Mouse (Mus musculus) adrenal gland (tissue): ENCODE measurements around the gene Tnpo2.

Source experiments
- intact Hi-C: fragments of 180-260 bp; cut with DNase I; formaldehyde crosslinking; loops from one replicate; pipeline ENCODE4 v1.15.1; 2025
- long read RNA-seq, 2 experiments: library from polyadenylated mRNA; unstranded; transcript quantifications; one replicate each; pipeline ENCODE4 v2.0.0; 2020; ENCODE audit warnings: borderline replicate concordance in 1 of 2; ENCODE audit not compliant: insufficient replicate concordance in 1 of 2

Gene Tnpo2
- long read RNA-seq, experiment 1, partial matches to known transcripts = 0 of 6 reads
- long read RNA-seq, experiment 1, other reads (novel, unspliced or antisense) = 6 of 6 reads
- long read RNA-seq, experiment 2 = 0 reads

DNA sequence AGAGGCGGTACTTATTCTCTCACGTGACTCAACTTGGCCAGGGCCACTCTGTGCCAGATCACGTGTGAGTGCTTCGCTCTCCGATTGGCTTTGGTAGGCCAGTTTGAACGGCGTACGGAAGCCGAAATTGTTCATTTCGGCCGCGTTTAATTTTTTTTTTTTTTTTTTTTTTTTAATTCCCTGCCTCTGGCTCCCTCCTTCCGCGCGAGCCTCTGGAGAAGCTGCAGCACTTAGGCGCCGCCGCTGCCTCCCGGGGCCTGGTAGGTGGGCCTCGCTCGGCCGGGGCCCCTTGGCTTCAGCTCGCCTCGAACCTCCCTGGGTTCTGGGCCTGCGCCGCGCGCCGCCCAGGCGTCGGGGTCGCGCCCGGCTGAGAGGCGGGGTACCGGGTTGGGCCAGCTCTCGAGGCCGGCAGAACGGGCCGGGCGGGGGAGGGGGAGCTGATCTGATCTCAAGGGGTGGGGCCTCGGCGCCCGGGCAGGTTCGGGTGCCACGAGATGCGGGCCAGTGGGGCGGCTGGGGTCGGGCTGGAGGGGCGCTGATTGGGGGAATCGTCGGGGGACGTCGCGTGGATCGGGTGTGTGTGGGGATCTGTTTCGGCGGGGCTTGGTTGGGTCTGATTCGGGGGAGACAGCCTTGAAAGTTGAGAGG lies at the start of gene Tnpo2:
Tnpo2 (plus strand) TSS at position 198 of the 648 bp plus-strand sequence.
- intact Hi-C loops = loop anchor here (5.0 kb wide), 1 partner anchor 35 kb away; the partner anchor contains the start of gene Dhps

DNA sequence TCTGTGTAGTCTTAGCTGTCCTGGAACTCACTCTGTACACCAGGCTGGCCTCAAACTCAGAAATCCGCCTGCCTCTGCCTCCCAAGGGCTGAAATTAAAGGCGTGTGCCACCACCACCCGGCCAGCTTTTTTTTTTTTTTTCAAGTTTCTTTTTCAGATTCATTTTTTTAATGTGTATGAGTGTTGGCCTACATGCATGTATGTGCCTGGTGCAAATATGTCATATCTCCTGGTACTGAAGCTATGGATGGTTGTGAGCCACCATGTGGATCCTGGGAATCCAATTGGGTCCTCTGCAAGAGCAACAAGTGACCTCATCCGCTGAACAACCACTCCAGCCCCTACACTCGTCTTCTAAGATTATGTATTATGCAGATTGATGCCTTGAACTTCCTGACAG lies 49.3 kb upstream of the Tnpo2 start:
- intact Hi-C loops = no loop called here

DNA sequence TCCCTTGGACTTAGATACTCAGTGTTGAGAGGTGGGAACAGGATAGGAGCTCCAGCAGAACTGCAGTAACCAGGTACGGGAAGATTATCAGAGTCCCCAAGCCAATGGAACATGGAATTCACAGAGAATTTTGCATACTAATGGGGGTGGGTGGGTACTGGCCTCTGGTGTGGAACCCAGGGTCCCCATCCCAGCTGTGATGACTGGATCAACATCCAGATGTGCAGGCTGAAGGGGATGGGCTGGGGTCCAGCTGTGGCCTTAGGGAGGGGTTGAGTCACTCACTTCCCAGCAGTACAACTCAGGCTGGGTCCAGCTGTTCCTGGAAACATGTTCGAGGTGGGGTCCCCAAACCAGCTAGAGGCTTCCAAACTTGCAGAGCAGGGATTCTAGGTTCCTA lies 48.8 kb upstream of the Tnpo2 start:
- intact Hi-C loops = no loop called here

DNA sequence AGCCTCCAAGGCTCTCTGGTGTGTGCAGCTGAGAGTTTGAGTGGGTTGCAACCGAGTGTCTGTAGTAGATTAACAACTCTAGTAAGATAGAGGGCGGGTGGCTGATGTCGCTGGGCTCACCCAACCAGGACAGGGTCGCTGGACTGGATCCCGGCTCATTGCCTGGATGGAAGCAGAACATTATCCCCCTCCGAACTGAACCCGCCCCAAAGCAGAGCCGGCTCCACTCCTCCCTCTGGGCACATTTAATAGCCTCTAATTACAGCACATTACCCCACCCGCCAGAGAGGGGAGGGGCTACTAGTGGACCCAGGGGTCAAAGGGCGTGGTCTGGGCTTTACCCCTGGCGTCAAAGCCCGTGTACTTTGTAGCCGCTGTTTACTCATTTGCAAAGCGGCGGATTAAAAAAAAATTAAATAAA lies 47.4 kb upstream of the Tnpo2 start:
- intact Hi-C loops = no loop called here

DNA sequence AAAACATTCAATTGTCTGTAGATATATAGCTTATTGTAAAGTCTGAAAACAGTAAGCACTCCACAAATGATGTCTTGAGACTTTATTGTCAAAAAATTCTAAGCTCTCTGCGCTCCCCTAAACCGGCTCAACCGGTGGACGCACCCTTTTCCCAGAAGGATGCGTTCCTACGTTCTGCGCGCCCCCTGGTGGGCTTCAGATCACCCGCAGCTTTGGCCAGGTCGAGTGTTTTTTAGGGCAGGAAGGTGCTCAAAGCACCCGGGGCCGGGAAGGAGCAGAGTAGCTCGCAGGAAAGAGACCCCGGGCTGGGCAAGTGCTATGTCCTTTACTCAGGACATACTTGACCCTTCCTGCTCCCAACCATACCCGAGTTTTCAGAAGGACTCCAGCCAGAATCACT lies 46.9 kb upstream of the Tnpo2 start:
- intact Hi-C loops = loop anchor here (1.0 kb wide), 1 partner anchor 16 kb away; no protein-coding TSS in a partner anchor

DNA sequence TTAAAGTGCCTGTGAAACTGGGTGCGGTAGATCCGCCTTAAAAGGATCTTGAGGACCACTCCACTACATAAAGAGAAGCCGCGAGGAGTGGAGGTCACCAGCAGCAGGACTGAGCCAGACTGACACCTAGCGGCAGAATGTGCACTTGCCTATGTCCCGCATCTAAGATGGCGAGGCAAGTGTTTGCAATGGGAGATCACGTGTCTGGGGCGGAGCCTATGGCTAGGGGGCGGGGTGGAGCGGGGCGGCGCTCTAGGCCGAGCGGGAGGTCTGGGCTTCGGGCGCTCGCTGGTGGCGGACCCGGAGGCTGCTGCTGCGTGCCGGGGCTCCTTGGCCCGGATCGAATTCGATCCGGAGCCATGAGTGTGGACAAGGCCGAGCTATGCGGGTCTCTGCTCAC lies 46.4 kb upstream of the Tnpo2 start, which contains the start of gene Hook2:
Hook2 (plus strand) TSS at position 255 of the 400 bp plus-strand sequence.
- intact Hi-C loops = loop anchor here (1.0 kb wide), 1 partner anchor 16 kb away; no protein-coding TSS in a partner anchor

DNA sequence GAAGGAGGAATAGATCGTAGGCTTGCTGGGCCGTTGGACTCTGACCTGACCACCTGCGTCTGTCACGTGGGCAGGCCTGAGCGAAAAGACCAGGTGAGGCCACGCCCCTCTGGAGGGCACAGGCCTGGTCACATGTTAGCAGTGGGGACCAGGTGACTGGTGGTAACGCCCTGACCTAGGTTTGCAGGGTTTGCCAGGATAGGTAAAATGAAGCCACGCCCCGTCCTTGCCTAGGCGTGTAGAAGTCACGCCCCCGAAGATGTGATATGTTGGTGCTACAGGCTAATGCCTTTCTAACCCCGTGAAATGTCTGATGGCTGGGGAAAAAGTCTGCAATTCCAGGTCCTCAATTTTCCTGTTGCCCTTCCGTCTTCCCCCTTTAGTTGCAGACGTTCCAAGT lies 45.9 kb upstream of the Tnpo2 start:
- intact Hi-C loops = loop anchor here (1.0 kb wide), 1 partner anchor 17 kb away; no protein-coding TSS in a partner anchor

DNA sequence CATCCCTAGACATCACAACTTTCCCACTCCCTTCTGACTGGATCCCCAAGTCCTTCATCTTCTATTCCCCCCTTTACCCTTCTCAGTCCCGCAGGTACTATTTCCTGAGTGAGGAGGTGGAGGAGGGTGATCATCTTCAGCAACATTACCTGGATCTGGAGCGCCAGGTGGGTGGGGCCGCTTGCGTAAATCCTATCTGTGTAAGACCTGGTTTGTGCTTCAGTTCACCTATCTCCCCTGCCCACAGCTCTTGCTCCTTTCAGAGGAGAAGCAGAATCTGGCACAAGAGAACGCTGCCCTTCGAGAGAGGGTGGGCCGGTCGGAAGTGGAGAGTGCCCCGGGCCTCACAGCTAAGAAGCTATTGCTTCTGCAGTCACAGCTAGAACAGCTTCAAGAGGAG lies 42.3 kb upstream of the Tnpo2 start:
- intact Hi-C loops = no loop called here

DNA sequence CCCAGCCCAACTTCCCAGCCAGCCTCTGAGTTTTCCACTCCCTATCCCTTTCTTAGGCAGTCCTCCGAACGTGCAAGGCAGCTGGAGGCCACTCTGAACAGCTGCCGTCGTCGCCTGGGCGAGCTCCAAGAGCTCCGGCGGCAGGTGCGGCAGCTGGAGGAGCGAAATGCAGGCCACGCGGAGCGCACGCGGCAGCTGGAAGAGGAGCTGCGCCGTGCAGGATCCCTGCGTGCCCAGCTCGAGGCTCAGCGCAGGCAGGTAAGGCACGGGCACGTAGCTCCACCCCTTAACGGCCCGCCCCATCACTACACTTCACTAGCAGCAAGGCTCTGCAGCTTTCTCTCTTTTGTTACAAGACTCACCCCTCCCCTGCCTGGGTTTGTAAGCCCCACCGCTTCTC lies 41.0 kb upstream of the Tnpo2 start:
- intact Hi-C loops = loop anchor here (5.0 kb wide), 1 partner anchor 68 kb away; no protein-coding TSS in a partner anchor

DNA sequence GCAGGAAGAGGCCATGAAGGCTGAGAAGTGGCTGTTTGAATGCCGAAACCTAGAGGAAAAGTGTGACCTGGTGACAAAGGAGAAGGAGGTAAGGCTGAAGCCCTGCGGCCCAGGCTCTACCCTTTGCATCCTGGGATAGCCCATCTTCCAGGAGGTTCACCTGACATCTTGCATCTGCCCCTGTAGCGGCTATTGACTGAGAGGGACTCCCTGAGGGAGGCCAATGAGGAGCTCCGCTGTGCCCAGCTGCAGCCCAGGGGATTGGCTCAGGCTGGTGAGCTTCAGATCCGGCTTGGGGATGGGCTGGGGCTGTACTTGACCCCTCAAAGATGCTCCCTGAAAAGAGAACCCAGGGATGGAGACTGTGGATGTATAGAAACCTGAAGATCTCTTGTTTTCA lies 39.7 kb upstream of the Tnpo2 start:
- intact Hi-C loops = loop anchor here (5.0 kb wide), 1 partner anchor 70 kb away; no protein-coding TSS in a partner anchor

DNA sequence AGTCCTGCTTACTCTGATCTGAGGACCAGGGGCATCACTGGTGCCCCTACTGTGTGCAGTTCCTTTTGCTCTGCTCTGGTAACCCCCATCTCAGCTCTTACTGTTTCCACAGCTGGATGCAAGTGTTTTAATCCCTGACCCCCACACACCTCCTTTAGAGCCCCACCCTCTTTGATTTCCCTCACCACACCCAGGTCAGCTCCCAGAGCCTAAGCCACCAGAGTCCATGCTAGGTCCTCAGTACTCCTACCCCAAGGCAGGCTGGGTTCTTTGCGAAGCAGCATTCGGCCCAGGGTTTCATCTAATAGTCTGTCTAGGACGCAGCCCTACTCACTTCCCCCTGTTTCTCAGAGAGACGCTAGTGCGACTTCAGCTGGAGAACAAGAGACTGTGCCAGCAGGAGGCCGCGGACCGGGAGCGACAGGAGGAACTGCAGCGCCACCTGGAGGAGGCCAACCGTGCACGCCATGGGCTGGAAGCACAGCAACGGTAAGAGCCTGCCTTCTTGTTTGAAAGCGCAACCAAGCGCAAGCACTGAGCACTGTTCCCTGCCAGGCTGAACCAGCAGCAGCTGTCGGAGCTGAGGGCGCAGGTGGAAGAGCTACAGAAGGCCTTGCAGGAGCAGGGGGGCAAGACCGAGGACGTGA lies 38.9 kb upstream of the Tnpo2 start:
- intact Hi-C loops = loop anchor here (5.0 kb wide), 1 partner anchor 70 kb away; no protein-coding TSS in a partner anchor

DNA sequence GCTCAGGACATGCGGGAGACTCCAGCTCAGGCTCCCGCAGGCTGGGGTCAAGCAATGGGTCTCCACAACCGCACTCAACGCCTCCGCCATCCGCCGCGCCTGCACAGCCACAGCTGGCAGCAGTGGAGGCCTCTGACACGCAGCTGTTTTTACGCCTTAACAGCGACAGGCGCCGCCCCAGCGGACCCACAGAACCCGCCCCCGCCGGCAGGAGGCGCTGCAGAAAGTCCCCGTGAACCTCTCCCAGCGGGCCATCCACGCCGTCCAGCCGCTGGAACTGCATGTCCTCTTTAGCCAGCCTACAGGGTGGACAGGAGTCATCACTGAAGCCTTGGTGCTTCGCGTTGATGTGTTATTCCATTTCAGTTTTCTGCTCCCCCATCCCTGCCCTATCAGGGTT lies 29.0 kb upstream of the Tnpo2 start:
- intact Hi-C loops = no loop called here

DNA sequence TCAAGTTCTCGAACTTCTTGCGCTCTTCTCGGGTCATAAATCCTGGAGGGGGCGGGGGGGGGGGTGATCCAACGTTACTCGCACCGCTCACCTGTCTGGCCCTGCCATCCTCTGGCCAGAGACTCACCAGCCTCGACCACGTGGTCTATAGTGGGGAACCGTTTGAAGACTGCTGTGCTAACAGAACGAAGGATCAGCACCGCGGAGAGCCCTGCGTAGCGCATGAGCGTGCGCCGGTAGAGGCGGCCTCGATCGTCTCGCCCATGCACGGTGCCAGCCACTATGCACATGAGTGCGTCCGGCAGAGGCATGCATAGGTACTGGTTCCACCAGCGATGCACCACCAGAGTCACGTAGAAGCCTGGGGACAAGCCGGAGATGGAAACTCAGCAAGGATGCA lies 25.5 kb upstream of the Tnpo2 start:
- intact Hi-C loops = no loop called here

DNA sequence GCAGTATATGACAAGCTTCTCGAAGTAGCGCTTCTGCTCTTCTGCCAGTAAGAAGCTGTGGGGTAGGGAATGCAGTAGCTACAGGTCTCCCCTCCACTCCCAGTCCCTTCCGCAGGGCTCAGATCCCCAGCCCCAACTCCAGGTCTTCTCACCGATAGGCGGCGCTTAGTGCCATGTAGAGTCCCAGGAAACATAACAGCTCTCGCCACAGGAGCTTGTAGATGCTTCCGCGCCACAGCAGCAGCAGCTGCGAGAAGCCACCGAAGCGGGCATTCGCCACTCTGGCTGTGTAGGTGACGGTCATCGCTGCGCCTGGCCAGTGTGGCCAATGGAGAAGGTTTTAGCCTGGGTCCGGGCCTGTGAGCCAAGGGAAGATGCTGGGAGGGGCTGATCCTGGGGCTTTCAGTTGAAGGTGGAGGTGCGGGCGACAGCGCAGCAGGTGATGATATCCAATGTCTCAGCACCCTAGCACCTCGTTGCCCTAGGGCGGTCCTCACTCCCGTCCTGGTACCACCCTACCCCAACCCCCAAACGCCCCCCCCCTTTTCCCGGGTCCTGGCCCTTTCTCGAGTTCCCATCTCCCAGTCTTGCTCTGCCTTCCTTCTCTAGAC lies 23.4 kb upstream of the Tnpo2 start:
- intact Hi-C loops = no loop called here

DNA sequence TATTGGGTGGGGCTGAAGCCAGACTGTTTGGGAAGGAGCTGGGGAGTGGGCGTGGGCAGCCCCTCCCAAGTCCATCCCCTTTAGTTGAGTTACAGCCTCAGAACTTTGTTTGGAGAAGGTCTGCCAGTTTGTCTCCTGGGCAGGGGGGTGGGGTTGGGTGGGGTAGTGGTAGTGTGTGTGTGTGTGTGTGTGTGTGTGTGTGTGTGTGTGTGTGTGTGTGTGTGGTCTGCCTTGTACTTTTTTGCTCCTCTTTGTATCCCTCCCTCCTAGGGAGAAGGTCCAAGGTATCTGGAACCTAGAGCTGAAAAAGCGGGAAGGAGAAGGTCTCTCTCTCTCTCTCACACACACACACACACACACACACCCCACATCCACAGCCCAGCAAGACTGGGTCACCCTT lies 22.3 kb upstream of the Tnpo2 start, which contains the start of gene Best2:
Best2 (minus strand) TSS at position 101 of the 400 bp plus-strand sequence.
- intact Hi-C loops = no loop called here

DNA sequence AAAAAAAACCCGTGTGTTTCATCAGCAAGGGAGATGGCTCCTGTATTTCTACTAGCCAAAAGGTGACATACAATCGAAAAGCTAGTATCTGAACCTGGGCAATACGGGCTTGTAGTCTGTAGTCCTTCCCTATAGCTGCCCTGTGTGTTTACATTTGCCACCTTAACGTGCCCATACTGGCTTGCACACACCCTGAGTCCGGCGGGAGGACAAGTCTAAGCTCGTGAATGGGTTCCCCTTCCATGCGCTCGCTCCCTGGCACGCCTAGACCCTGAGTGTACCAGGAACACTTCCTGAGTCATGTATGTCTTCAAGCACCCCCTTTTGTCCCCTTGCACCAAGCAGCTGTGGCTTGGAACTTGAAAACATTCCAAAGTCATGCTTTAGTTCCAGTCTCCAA lies 20.0 kb upstream of the Tnpo2 start:
- intact Hi-C loops = no loop called here

DNA sequence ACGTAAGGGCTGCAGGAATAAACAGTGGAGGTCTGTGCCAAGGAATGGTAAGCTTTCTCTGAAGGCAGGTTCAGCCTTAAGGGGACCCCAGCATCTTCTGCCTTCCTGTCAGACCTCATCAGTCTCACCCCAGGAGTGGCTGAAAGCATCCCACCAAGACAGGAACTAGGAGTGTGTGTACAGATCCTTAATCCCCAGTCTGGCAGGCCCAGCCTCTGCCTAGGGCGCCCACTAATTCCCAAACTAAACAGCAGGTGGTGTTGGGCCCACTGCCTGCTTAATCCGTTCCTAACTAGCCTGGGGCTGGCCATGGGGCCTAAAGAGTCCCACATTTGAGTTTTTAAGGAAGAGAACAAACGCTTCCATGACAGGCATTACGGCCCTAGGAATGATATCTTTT lies 19.5 kb upstream of the Tnpo2 start:
- intact Hi-C loops = no loop called here

DNA sequence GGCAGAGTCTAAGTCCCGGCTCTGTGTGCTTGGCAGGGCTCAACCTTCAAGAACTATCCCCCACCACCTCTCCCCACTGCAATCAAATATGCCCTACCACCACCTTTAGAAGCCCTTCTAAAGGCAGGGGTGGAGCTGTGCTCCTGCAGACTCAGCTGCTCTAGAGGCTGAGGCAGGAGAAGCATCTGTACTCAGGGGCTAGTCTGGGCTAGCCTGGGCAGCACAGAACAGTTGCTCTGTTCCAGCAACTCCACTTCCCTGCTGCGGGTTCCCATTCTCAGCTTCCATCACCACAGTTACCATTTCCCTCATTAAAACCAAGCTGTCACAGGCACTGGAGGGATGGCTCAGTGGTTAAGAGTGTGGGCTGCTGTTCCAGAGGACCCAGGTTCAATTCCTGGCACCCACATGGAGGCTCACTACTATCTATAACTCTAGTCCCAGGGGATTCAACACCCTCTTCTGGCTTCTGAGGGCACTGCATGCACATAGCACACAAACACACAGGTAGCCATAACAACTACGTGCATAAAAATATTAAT lies 15.1 kb upstream of the Tnpo2 start:
- intact Hi-C loops = no loop called here

DNA sequence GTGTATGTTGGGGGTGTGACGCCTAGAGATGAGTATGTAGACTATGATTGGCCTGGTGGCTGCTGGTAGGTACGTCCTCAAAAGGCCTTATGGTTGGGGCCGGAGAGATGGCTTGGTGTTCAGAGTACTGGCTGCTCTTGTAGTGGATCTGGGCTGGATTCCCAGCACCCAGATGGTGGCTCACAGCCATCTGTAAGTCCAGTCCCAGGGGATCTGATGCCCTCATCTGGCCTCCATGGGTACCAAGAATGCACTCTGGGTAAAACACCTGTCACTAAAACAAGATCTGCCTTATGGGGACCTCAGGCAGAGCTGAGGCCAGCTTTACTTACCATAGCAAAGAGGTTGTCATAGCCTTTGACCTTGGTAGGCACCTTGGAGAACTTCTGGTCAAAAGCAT lies 12.9 kb upstream of the Tnpo2 start:
- intact Hi-C loops = no loop called here

DNA sequence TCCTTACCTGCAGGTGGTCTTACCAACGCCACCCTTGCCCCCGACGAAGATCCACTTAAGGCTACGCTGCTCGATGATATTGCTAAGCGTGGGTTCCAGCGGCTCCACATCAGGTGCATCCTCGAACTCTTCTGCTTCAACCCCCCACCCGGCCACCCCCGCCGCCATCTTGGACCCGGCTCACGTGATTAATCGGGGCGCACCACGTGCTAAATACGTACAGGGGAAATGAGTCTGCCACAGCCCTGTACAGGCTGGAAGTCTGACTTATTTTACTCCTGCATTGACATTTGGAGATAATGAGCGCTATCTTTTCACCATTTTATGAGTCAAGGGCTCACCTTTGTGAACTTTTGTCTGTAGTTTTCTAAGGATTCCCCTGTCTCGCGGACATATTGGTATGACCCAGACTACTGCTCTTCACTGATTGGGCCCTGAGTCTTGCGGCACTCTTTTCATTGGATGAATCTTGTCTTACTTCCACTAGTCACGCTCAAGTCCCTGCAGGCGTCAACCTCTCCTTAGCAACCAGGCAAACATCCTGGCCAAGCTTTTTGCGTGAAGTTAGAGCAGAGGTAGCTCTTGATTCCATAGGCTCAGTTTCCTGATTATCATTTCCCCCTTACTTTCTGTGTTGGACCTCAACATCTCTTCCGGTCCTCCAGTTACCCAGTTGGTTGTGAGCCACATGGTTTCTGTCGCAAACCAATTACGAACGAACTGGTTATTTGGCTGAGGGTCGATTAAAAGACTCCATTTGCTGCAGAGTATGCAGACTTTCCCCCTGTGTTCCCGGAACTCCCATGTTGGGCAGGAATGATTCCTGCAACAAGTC lies 11.4 kb upstream of the Tnpo2 start, which contains the start of gene Asna1:
Asna1 (minus strand) TSS at position 184 of the 835 bp plus-strand sequence.
- intact Hi-C loops = loop anchor here (5.0 kb wide), 1 partner anchor 48 kb away; the partner anchor contains the start of gene Junb
